Mouse (Mus musculus): ENCODE measurements around the gene Mars. TPM values are rescaled to one million over a fixed set of nuclear protein-coding genes. Genes with fewer than 3 reads are reported as not detected.

Mars gene
- total and polyA plus RNA-seq, 2 experiments from 2014 or later = 48.9 to 64.6 TPM

- peaks cover 66% of the 10 kb centered on the region for H3K27me3 ChIP-seq (ENCODE audit: control insufficient read depth, insufficient read depth, low read length)
- no peak for DNase-seq (ENCODE audit: low spot score)
- H3K4me2 ChIP-seq (ENCODE audit: low read depth, low read length) = peak overlapping the region; percentile 86
- peak overlapping the region; percentile 44 for H3K9ac ChIP-seq (replicated peaks; ENCODE audit: low read depth, low read length)
- H3K36me3 ChIP-seq (replicated peaks; ENCODE audit: control insufficient read depth, insufficient read depth, low read length) = no peaks in the 10 kb centered on the region
- peak overlapping the region; percentile 33; the same call in 1 of the 2 replicates for H3K27ac ChIP-seq (ENCODE audit: low read depth)
- TF ChIP-seq CTCF (IDR thresholded peaks at IDR 0.05; ENCODE audit: low read depth) (no peak), EP300 (IDR thresholded peaks at IDR 0.05; ENCODE audit: low read depth) (no peak)
- WGBS = 5% methylated on average over 54 of the region's 54 CpGs
- peak overlapping the region; percentile 57 for H3K4me3 ChIP-seq (ENCODE audit: low read depth, low read length)
- peaks cover 12% of the 10 kb centered on the region for H3K4me1 ChIP-seq (ENCODE audit: control insufficient read depth, insufficient read depth)
- no peaks in the 10 kb centered on the region for H3K9me3 ChIP-seq (replicated peaks; ENCODE audit: control insufficient read depth, low read length)
- ATAC-seq (ENCODE audit: insufficient read depth, low read depth) = peak; percentile 41
Measured at GRCm38 (mm10) chr10:127326017-127326801, 14.6 kb upstream of the Mars start.

DNA sequence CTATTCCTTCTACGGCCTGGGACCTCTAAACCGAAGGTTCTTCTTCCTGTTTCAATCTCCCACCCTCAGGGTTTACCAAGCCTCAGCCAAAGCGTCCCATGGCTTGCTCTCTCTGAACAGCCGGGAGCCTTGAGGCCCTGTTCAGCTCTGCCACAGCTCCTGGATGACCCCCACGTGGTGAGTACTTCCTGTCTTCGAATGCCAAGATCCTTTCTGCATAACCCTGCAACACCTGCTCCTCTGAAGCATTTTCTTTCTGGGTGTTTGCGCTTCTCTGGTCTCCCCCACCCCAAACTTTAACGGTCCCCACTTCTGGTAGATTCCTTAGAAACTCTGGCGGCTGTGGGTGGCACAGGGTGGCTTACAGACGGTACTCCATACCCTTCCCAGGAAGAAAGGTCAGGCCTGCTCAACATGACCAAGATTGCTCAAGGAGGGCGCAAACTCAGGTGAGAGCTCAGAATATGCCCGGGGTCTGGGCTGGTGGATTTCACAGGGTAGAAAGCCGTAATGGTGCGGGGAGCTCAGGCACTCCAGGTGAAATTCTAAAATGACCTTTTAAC is 13.9 kb upstream of the Mars start:
- H3K4me3 ChIP-seq (ENCODE audit: low read depth, low read length) = peak overlapping the region; percentile 57
- peak overlapping the region; percentile 86 for H3K4me2 ChIP-seq (ENCODE audit: low read depth, low read length)
- peaks cover 61% of the 10 kb centered on the region for H3K27me3 ChIP-seq (ENCODE audit: control insufficient read depth, insufficient read depth, low read length)
- WGBS = 46% methylated on average over 14 of the region's 14 CpGs
- peak overlapping the region; percentile 44 for H3K9ac ChIP-seq (replicated peaks; ENCODE audit: low read depth, low read length)
- no peaks in the 10 kb centered on the region for H3K9me3 ChIP-seq (replicated peaks; ENCODE audit: control insufficient read depth, low read length)
- H3K4me1 ChIP-seq (ENCODE audit: control insufficient read depth, insufficient read depth) = peaks cover 12% of the 10 kb centered on the region
- peak overlapping the region; percentile 33; the same call in 1 of the 2 replicates for H3K27ac ChIP-seq (ENCODE audit: low read depth)
- DNase-seq (ENCODE audit: low spot score) (no peak), ATAC-seq (ENCODE audit: insufficient read depth, low read depth) (no peak)
- TF ChIP-seq CTCF (IDR thresholded peaks at IDR 0.05; ENCODE audit: low read depth) = no peak
- H3K36me3 ChIP-seq (replicated peaks; ENCODE audit: control insufficient read depth, insufficient read depth, low read length) = no peaks in the 10 kb centered on the region

- DNase-seq (ENCODE audit: low spot score) (no peak), ATAC-seq (ENCODE audit: insufficient read depth, low read depth) (no peak)
- Histone ChIP-seq H3K9ac (replicated peaks; ENCODE audit: low read depth, low read length) (no peak overlapping the region), H3K9me3 (replicated peaks; ENCODE audit: control insufficient read depth, low read length) (no peaks in the 10 kb centered on the region), H3K27ac (ENCODE audit: low read depth) (no peak overlapping the region), H3K4me3 (ENCODE audit: low read depth, low read length) (no peak overlapping the region), H3K36me3 (replicated peaks; ENCODE audit: control insufficient read depth, insufficient read depth, low read length) (no peaks in the 10 kb centered on the region), H3K4me1 (ENCODE audit: control insufficient read depth, insufficient read depth) (peaks cover 12% of the 10 kb centered on the region), H3K27me3 (ENCODE audit: control insufficient read depth, insufficient read depth, low read length) (peaks cover 52% of the 10 kb centered on the region), H3K4me2 (ENCODE audit: low read depth, low read length) (no peak overlapping the region)
- TF ChIP-seq CTCF (IDR thresholded peaks at IDR 0.05; ENCODE audit: low read depth) (peak; percentile 32; the same call in 1 of the 2 replicates), EP300 (IDR thresholded peaks at IDR 0.05; ENCODE audit: low read depth) (no peak)
- 10% methylated on average over 7 of the region's 7 CpGs for WGBS
Measured at GRCm38 (mm10) chr10:127324495-127324894, 12.9 kb upstream of the Mars start.

GRCm38 (mm10) chr10:127323131-127323855 is 11.7 kb upstream of the Mars start:
- no peak overlapping the region; the same call in 1 of the 2 replicates for H3K4me2 ChIP-seq (ENCODE audit: low read depth, low read length)
- WGBS = 59% methylated on average over 15 of the region's 17 CpGs
- no peak overlapping the region for H3K27ac ChIP-seq (ENCODE audit: low read depth)
- no peaks in the 10 kb centered on the region for H3K36me3 ChIP-seq (replicated peaks; ENCODE audit: control insufficient read depth, insufficient read depth, low read length)
- no peaks in the 10 kb centered on the region for H3K9me3 ChIP-seq (replicated peaks; ENCODE audit: control insufficient read depth, low read length)
- ATAC-seq (ENCODE audit: insufficient read depth, low read depth) (no peak), DNase-seq (ENCODE audit: low spot score) (no peak)
- no peak overlapping the region for H3K9ac ChIP-seq (replicated peaks; ENCODE audit: low read depth, low read length)
- peaks cover 12% of the 10 kb centered on the region for H3K4me1 ChIP-seq (ENCODE audit: control insufficient read depth, insufficient read depth)
- TF ChIP-seq EP300 (IDR thresholded peaks at IDR 0.05; ENCODE audit: low read depth) = no peak
- H3K4me3 ChIP-seq (ENCODE audit: low read depth, low read length) = no peak overlapping the region
- H3K27me3 ChIP-seq (ENCODE audit: control insufficient read depth, insufficient read depth, low read length) = peaks cover 46% of the 10 kb centered on the region

GRCm38 (mm10) chr10:127322669-127323068 is 11.1 kb upstream of the Mars start:
- no peaks in the 10 kb centered on the region for H3K9me3 ChIP-seq (replicated peaks; ENCODE audit: control insufficient read depth, low read length)
- 51% methylated on average over 4 of the region's 4 CpGs for WGBS
- H3K4me3 ChIP-seq (ENCODE audit: low read depth, low read length) = no peak overlapping the region
- H3K27me3 ChIP-seq (ENCODE audit: control insufficient read depth, insufficient read depth, low read length) = peaks cover 42% of the 10 kb centered on the region
- no peak overlapping the region for H3K9ac ChIP-seq (replicated peaks; ENCODE audit: low read depth, low read length)
- no peak overlapping the region for H3K27ac ChIP-seq (ENCODE audit: low read depth)
- no peak overlapping the region for H3K4me2 ChIP-seq (ENCODE audit: low read depth, low read length)
- no peaks in the 10 kb centered on the region for H3K36me3 ChIP-seq (replicated peaks; ENCODE audit: control insufficient read depth, insufficient read depth, low read length)
- DNase-seq (ENCODE audit: low spot score) = no peak
- TF ChIP-seq EP300 (IDR thresholded peaks at IDR 0.05; ENCODE audit: low read depth) (no peak), CTCF (IDR thresholded peaks at IDR 0.05; ENCODE audit: low read depth) (no peak)
- H3K4me1 ChIP-seq (ENCODE audit: control insufficient read depth, insufficient read depth) = peaks cover 12% of the 10 kb centered on the region
- no peak for ATAC-seq (ENCODE audit: insufficient read depth, low read depth)
